Mouse (Mus musculus) left cerebral cortex, adult 2 months (tissue): ENCODE results near the gene Irf5. TPM values are rescaled to one million over a fixed set of nuclear protein-coding genes. Genes with fewer than 3 reads are reported as not detected.
A peak's percentile ranks its signal among the peaks of the same experiment; 100 is the strongest.

ENCODE experiments used
- DNase-seq, 2 experiments: peaks; one replicate each; pipeline ENCODE4 v3.0.0; 2021 to 2022; ENCODE audit warnings: low spot score in 2 of 2, mixed read lengths in 1 of 2; ENCODE audit errors: extremely low spot score in 1 of 2
- H3K27ac ChIP-seq: fragments of 200-600 bp; 2 replicates; pipeline ENCODE4 v1.8.1; 2022
- H3K4me3 ChIP-seq: fragments of 200-600 bp; 2 replicates; pipeline ENCODE4 v1.8.1; 2022
- CTCF ChIP-seq: fragments of 200-600 bp; IDR thresholded peaks from 2 replicates; pipeline ENCODE4 v1.8.1; 2022; ENCODE audit warnings: antibody characterized with exemption, mild to moderate bottlenecking, moderate library complexity
- intact Hi-C: fragments of 180-260 bp; cut with DNase I; formaldehyde crosslinking; loops from one replicate; pipeline ENCODE4 v1.15.1; 2025
- long read RNA-seq, 2 experiments: library from polyadenylated mRNA; stranded (forward); transcript quantifications; one replicate each; pipeline ENCODE4 v2.0.0; 2021; ENCODE audit warnings: borderline mapping rate in 2 of 2
- total RNA-seq, 2 experiments: library from RNA; stranded (reverse); gene quantifications; 2 replicates each; pipeline ENCODE4 v1.2.3; 2021

Irf5 gene
- 1 to 10 TPM; 4.0 to 4.4 TPM for total RNA-seq
- long read RNA-seq, experiment 1, partial matches to known transcripts = 1 of 4 reads
- long read RNA-seq, experiment 1, other reads (novel, unspliced or antisense) = 0 of 4 reads
- long read RNA-seq, experiment 2, transcript Irf5-201 (9 exons, 2,189 nt) = major isoform, 5 of 7 reads
- long read RNA-seq, experiment 2, partial matches to known transcripts = 0 of 7 reads
- long read RNA-seq, experiment 2, other reads (novel, unspliced or antisense) = 1 of 7 reads

GRCm38 (mm10) chr6:29526281-29527251 is at the start of gene Irf5:
Gene Irf5 (plus strand): TSS chr6:29526625.
- TF ChIP-seq CTCF = no peak
- peak within 1 kb of the TSS; percentile 28; the same call in 1 of the 2 replicates for H3K27ac ChIP-seq
- no peak for DNase-seq
- intact Hi-C loops = no loop called here
- peak within 1 kb of the TSS; percentile 48 for H3K4me3 ChIP-seq

- no peak for DNase-seq
- no peak overlapping the region for H3K27ac ChIP-seq
- no peak for TF ChIP-seq CTCF
- intact Hi-C loops = no loop called here
- no peak overlapping the region for H3K4me3 ChIP-seq
Measured at GRCm38 (mm10) chr6:29482691-29483090, 43.7 kb upstream of the Irf5 start.

- intact Hi-C loops = no loop called here
- peak; percentile 32 to 62 for DNase-seq
- peak; percentile 82 for TF ChIP-seq CTCF
Measured at GRCm38 (mm10) chr6:29484716-29485559, 41.5 kb upstream of the Irf5 start.

GRCm38 (mm10) chr6:29485951-29486350 is 40.5 kb upstream of the Irf5 start:
- intact Hi-C loops = no loop called here
- no peak overlapping the region for H3K4me3 ChIP-seq
- no peak for DNase-seq
- TF ChIP-seq CTCF = no peak
- no peak overlapping the region for H3K27ac ChIP-seq

More at GRCm38 (mm10) chr6:29484716-29485559, 41.5 kb upstream of the Irf5 start:
- Histone ChIP-seq H3K4me3 (peak overlapping the region; percentile 38), H3K27ac (no peak overlapping the region)

- no peak for DNase-seq
- TF ChIP-seq CTCF = no peak
- Histone ChIP-seq H3K4me3 (no peak overlapping the region), H3K27ac (no peak overlapping the region)
- intact Hi-C loops = no loop called here
Measured at GRCm38 (mm10) chr6:29494101-29494500, 32.3 kb upstream of the Irf5 start.

GRCm38 (mm10) chr6:29496270-29496669 is 30.2 kb upstream of the Irf5 start:
- intact Hi-C loops = no loop called here
- no peak for TF ChIP-seq CTCF

GRCm38 (mm10) chr6:29497791-29498190 is 28.6 kb upstream of the Irf5 start:
- no peak for DNase-seq
- Histone ChIP-seq H3K27ac (no peak overlapping the region), H3K4me3 (no peak overlapping the region)
- no peak for TF ChIP-seq CTCF
- intact Hi-C loops = no loop called here

More at GRCm38 (mm10) chr6:29496270-29496669, 30.2 kb upstream of the Irf5 start:
- Histone ChIP-seq H3K4me3 (no peak overlapping the region), H3K27ac (no peak overlapping the region)
- no peak for DNase-seq

- intact Hi-C loops = no loop called here
- no peak overlapping the region for H3K27ac ChIP-seq
- TF ChIP-seq CTCF = no peak
- H3K4me3 ChIP-seq = no peak overlapping the region
- DNase-seq = no peak
Measured at GRCm38 (mm10) chr6:29500177-29500576, 26.2 kb upstream of the Irf5 start.

- Histone ChIP-seq H3K27ac (no peak overlapping the region), H3K4me3 (no peak overlapping the region)
- intact Hi-C loops = no loop called here
- no peak for TF ChIP-seq CTCF
- DNase-seq = no peak
Measured at GRCm38 (mm10) chr6:29500810-29501209, 25.6 kb upstream of the Irf5 start.

- H3K27ac ChIP-seq = no peak overlapping the region
- no peak for DNase-seq
- intact Hi-C loops = no loop called here
- TF ChIP-seq CTCF = peak; percentile 43
- H3K4me3 ChIP-seq = no peak overlapping the region
Measured at GRCm38 (mm10) chr6:29501599-29501998, 24.8 kb upstream of the Irf5 start.

- no peak; the same call in 1 of the 2 replicates for TF ChIP-seq CTCF
- no peak overlapping the region for H3K4me3 ChIP-seq
- no peak for DNase-seq
- intact Hi-C loops = no loop called here
- H3K27ac ChIP-seq = no peak overlapping the region
Measured at GRCm38 (mm10) chr6:29505493-29505892, 20.9 kb upstream of the Irf5 start.

- intact Hi-C loops = no loop called here
- no peak overlapping the region for H3K4me3 ChIP-seq
- TF ChIP-seq CTCF = no peak
Measured at GRCm38 (mm10) chr6:29506834-29507233, 19.6 kb upstream of the Irf5 start.

More at GRCm38 (mm10) chr6:29506834-29507233, 19.6 kb upstream of the Irf5 start:
- DNase-seq = no peak
- H3K27ac ChIP-seq = no peak overlapping the region
